Mouse (Mus musculus): Measurements from ENCODE around the gene Ssbp3. TPM values are rescaled to one million over a fixed set of nuclear protein-coding genes. Genes with fewer than 3 reads are reported as not detected.

Gene Ssbp3
- 27.4 and 31.5 TPM in 2 replicates for polyA plus RNA-seq (2015; fragmentation: Nextera tagmentation; extraction: Ambion mirVana)

DNA sequence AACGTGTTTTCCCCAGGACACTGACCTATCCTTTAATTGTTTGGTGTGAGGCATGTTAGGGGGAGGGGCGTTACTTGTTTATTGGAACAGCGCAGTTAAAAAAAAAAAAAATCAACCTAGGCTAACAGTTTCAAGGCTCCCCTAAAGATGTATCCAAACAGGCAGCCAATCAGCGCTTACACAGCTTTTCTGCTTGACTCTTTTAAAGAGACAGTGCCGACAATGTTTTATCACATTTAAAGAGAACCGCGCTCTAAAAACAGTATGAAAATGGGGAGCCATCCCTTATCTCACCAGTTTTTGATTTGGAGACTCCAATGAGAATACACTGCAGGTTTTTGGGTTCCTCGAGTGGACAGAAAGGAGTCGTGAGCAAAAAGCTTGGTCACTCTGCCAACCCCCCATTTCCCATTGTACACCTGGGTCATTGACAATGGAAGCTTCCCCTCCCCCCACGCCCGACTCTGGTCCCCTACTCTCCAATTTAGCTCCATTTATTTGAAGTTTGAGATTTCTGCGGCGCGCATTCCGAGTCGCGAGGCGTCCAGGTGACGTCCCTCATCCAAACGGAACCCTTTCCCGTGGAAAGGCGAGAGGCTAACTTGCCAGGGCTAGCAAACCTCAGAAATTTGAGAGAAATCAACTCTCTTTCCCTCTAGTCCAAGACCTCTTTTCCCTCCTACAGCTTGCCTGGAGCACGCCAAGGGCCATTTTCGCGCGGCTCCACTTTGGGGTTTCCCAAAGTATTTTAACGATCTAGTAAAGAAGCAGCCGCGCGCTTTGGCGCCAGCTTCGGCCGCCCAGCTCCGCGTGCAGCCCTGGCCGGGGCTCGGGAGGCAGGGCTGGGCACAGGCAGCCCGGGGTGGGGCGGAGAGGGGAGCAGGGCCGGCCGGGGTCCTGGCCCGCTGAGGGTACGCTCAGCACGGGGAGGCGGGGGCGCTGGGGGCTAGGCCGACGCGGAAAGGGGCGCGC lies at the start of gene Ssbp3:
Gene Ssbp3 (plus strand): TSS at position 501 of the 972 bp plus-strand sequence.
- Histone ChIP-seq H3K27ac (ENCODE audit: low read length) (peak within 1 kb of the TSS; percentile 99), H3K36me3 (ENCODE audit: control insufficient read depth, insufficient read depth) (peaks cover 9% of the 10 kb centered on the region), H3K4me3 (ENCODE audit: low read depth, low read length) (peak within 1 kb of the TSS; percentile 100), H3K9me3 (replicated peaks; ENCODE audit: control insufficient read depth, low read length) (no peaks in the 10 kb centered on the region), H3K27me3 (ENCODE audit: control insufficient read depth, insufficient read depth, low read depth, low read length) (no peaks in the 10 kb centered on the region), H3K4me2 (ENCODE audit: low read depth, low read length) (peak within 1 kb of the TSS; percentile 99), H3K4me1 (ENCODE audit: control insufficient read depth, low read depth, low read length) (peaks cover 59% of the 10 kb centered on the region), H3K9ac (ENCODE audit: low read depth, low read length) (peak within 1 kb of the TSS; percentile 100)
- ATAC-seq (ENCODE audit: low read depth) = peak; percentile 10
- WGBS (ENCODE audit: insufficient replicate concordance) = under 1% methylated on average over 51 of the region's 51 CpGs

DNA sequence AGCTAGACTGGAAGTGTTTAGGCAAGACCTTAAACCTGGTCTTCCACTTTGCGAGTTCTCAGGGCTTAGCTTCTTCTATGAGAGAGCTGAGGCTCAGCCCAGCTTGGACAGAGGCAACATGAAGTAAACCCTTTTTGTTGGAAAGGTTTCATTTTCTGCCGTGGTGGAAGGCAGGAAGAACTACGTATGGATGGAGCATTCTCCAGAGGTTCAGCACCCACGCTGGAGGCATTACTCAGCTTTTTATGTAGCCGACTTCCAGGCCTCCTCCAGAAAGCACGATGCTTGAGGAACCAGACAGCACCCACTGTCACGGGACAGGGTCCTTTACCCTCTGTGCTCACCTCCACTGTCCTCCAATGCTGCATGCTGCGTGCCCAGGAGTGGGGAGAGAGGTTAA lies 48.6 kb upstream of the Ssbp3 start:
- Histone ChIP-seq H3K27me3 (ENCODE audit: control insufficient read depth, insufficient read depth, low read depth, low read length) (no peaks in the 10 kb centered on the region; the same call in 1 of the 2 replicates), H3K4me2 (ENCODE audit: low read depth, low read length) (no peak overlapping the region), H3K4me3 (ENCODE audit: low read depth, low read length) (no peak overlapping the region), H3K36me3 (ENCODE audit: control insufficient read depth, insufficient read depth) (no peaks in the 10 kb centered on the region), H3K4me1 (ENCODE audit: control insufficient read depth, low read depth, low read length) (peaks cover 12% of the 10 kb centered on the region), H3K9ac (ENCODE audit: low read depth, low read length) (no peak overlapping the region), H3K9me3 (replicated peaks; ENCODE audit: control insufficient read depth, low read length) (no peaks in the 10 kb centered on the region), H3K27ac (ENCODE audit: low read length) (no peak overlapping the region)
- WGBS (ENCODE audit: insufficient replicate concordance) = 32% methylated on average over 8 of the region's 8 CpGs
- no peak for ATAC-seq (ENCODE audit: low read depth)

DNA sequence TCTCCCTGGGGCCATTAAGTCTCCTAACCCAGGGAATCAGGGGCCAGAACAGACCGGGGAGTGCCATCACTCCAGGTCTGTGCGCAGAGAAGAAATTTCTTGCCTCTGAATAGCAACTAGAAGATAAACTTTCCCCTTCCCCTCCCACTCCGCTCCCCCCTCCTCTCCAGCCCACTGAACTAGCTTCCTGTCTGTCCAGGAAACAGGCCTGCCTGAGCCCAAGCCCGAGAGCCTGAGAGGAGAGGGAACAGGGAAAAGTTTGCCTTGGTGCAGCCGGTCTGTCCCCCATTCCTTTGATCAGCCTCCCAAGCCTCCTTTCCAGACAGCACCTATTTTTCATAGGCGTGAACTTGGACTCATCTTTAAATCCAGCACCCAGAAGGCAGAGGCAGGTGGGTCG lies 48.2 kb upstream of the Ssbp3 start:
- WGBS (ENCODE audit: insufficient replicate concordance) = 25% methylated on average over 7 of the region's 7 CpGs

DNA sequence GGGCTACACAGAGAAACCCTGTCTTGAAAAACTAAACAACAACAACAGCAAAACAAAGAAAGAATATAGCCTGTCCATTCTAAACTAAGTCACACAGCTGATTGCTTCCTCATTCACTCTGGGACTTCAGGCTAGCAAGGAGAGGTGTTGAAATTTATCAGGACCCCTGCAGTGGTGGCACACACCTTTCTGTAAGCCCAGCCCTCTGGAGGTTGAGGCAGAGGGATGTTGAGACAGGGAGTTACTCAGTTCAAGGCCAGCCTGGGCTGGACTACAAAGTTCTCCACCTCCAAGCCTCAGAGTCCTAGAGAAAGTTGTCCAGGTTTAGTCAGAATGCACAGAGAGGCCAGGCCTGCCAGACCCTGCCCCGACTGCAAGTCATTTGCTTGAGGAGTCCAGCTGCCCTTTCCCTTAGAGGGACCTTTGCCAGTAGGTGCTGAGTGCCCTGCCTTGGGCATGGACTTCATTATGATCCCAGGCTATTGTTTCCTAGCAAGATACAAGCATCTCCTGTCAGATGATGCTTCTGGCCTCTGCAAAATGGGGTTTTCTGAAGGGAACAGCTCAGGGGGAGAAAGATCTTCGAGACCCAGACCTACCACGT lies 47.6 kb upstream of the Ssbp3 start:
- H3K4me1 ChIP-seq (ENCODE audit: control insufficient read depth, low read depth, low read length) = peaks cover 12% of the 10 kb centered on the region
- no peak for ATAC-seq (ENCODE audit: low read depth)
- no peaks in the 10 kb centered on the region; the same call in 1 of the 2 replicates for H3K27me3 ChIP-seq (ENCODE audit: control insufficient read depth, insufficient read depth, low read depth, low read length)
- no peak overlapping the region for H3K4me3 ChIP-seq (ENCODE audit: low read depth, low read length)
- H3K36me3 ChIP-seq (ENCODE audit: control insufficient read depth, insufficient read depth) = no peaks in the 10 kb centered on the region
- H3K4me2 ChIP-seq (ENCODE audit: low read depth, low read length) = no peak overlapping the region
- H3K9me3 ChIP-seq (replicated peaks; ENCODE audit: control insufficient read depth, low read length) = no peaks in the 10 kb centered on the region
- H3K27ac ChIP-seq (ENCODE audit: low read length) = no peak overlapping the region
- WGBS (ENCODE audit: insufficient replicate concordance) = 48% methylated on average over 3 of the region's 3 CpGs
- H3K9ac ChIP-seq (ENCODE audit: low read depth, low read length) = no peak overlapping the region

More for the DNA sequence above, 48.2 kb upstream of the Ssbp3 start:
- Histone ChIP-seq H3K36me3 (ENCODE audit: control insufficient read depth, insufficient read depth) (no peaks in the 10 kb centered on the region), H3K4me1 (ENCODE audit: control insufficient read depth, low read depth, low read length) (peaks cover 12% of the 10 kb centered on the region), H3K27me3 (ENCODE audit: control insufficient read depth, insufficient read depth, low read depth, low read length) (no peaks in the 10 kb centered on the region; the same call in 1 of the 2 replicates), H3K9ac (ENCODE audit: low read depth, low read length) (no peak overlapping the region), H3K4me2 (ENCODE audit: low read depth, low read length) (no peak overlapping the region), H3K9me3 (replicated peaks; ENCODE audit: control insufficient read depth, low read length) (no peaks in the 10 kb centered on the region), H3K27ac (ENCODE audit: low read length) (no peak overlapping the region), H3K4me3 (ENCODE audit: low read depth, low read length) (no peak overlapping the region)
- no peak for ATAC-seq (ENCODE audit: low read depth)

DNA sequence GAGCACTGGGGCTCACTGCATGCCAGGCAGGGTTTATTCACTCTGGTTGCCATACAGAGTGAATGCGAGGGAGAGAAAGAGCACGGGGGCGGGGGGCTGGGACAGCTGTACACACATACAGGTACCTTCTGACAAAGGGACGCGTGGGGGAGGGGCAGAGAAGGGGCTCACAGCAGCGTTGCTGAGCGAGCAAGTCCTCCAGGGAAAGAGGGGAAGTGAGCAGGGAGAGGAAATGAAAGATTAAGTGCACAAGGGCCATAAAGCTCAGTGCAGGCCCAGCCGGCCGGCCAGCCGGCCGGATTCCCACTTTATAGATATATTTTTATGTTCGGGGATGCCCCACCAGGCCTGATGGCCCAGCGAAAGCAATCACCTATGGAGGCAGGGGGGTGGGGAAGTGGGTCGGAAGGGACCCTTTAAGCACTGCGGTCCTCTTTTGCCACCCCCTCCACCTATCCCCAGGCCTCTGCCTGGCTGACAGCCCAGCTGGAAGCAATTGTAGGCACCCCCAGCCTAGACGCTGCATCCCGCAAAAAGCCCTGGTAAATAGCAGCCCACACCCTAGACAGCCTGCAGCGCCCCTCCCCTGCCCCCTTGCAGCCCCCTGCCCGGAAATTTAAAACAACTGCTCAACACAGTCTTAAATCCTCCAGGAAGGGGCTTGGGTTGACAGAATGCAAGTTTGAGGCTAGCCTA lies 44.9 kb upstream of the Ssbp3 start:
- peaks cover 14% of the 10 kb centered on the region for H3K4me1 ChIP-seq (ENCODE audit: control insufficient read depth, low read depth, low read length)
- ATAC-seq (ENCODE audit: low read depth) = no peak
- H3K27me3 ChIP-seq (ENCODE audit: control insufficient read depth, insufficient read depth, low read depth, low read length) = no peaks in the 10 kb centered on the region; the same call in 1 of the 2 replicates
- no peaks in the 10 kb centered on the region for H3K36me3 ChIP-seq (ENCODE audit: control insufficient read depth, insufficient read depth)
- 22% methylated on average over 19 of the region's 19 CpGs for WGBS (ENCODE audit: insufficient replicate concordance)
- H3K4me2 ChIP-seq (ENCODE audit: low read depth, low read length) = no peak overlapping the region
- no peak overlapping the region for H3K9ac ChIP-seq (ENCODE audit: low read depth, low read length)
- H3K9me3 ChIP-seq (replicated peaks; ENCODE audit: control insufficient read depth, low read length) = no peaks in the 10 kb centered on the region
- H3K4me3 ChIP-seq (ENCODE audit: low read depth, low read length) = no peak overlapping the region
- H3K27ac ChIP-seq (ENCODE audit: low read length) = no peak overlapping the region

DNA sequence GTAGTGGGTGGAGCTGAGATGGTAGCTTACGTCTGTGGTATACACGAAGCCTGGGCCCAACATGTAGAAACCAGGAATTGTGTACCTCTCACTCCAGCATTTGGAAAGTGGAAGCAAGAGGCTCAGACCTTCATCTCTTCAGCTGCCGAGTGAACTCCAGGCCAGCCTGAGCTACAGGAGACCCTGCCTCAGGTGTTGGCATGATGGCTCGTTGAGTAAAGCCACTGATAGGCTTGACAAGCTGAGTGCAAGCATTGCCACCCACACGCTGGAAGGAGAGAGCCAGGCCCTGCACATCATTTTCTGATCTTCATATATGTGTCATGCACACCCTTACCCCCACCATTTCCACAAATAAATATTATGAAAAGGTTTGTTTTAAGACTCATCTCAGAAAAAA lies 44.1 kb upstream of the Ssbp3 start:
- Histone ChIP-seq H3K9me3 (replicated peaks; ENCODE audit: control insufficient read depth, low read length) (no peaks in the 10 kb centered on the region), H3K27ac (ENCODE audit: low read length) (no peak overlapping the region), H3K36me3 (ENCODE audit: control insufficient read depth, insufficient read depth) (no peaks in the 10 kb centered on the region), H3K27me3 (ENCODE audit: control insufficient read depth, insufficient read depth, low read depth, low read length) (no peaks in the 10 kb centered on the region; the same call in 1 of the 2 replicates), H3K9ac (ENCODE audit: low read depth, low read length) (no peak overlapping the region), H3K4me2 (ENCODE audit: low read depth, low read length) (no peak overlapping the region), H3K4me1 (ENCODE audit: control insufficient read depth, low read depth, low read length) (peaks cover 20% of the 10 kb centered on the region), H3K4me3 (ENCODE audit: low read depth, low read length) (no peak overlapping the region)
- 58% methylated on average over 5 of the region's 5 CpGs for WGBS (ENCODE audit: insufficient replicate concordance)
- no peak for ATAC-seq (ENCODE audit: low read depth)

DNA sequence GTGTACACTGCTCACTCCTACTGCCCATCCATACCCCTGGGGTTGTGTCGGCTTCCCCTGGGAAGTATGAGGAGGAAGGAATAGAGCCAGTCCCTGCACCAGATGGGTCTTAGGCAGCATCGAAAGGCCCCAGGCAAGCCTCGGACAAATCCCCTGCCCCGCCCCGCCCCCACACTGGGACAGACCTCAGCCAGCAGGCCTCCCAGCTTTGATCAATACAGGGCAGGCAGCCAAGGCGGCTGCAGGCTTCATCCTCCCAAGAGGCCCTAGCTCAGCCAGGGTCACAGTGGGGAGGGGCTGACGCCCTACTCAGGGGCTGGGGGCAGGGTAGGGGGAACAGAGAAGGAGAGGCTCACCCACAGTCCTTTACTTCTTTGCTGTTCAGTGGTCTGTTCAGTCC lies 43.7 kb upstream of the Ssbp3 start:
- ATAC-seq (ENCODE audit: low read depth) = peak; percentile 47
- WGBS (ENCODE audit: insufficient replicate concordance) = 51% methylated on average over 7 of the region's 7 CpGs
- H3K36me3 ChIP-seq (ENCODE audit: control insufficient read depth, insufficient read depth) = no peaks in the 10 kb centered on the region
- no peak overlapping the region for H3K4me3 ChIP-seq (ENCODE audit: low read depth, low read length)
- peaks cover 20% of the 10 kb centered on the region for H3K4me1 ChIP-seq (ENCODE audit: control insufficient read depth, low read depth, low read length)
- no peak overlapping the region for H3K9ac ChIP-seq (ENCODE audit: low read depth, low read length)
- no peaks in the 10 kb centered on the region for H3K27me3 ChIP-seq (ENCODE audit: control insufficient read depth, insufficient read depth, low read depth, low read length)
- no peak overlapping the region for H3K27ac ChIP-seq (ENCODE audit: low read length)
- H3K4me2 ChIP-seq (ENCODE audit: low read depth, low read length) = no peak overlapping the region
- no peaks in the 10 kb centered on the region for H3K9me3 ChIP-seq (replicated peaks; ENCODE audit: control insufficient read depth, low read length)

DNA sequence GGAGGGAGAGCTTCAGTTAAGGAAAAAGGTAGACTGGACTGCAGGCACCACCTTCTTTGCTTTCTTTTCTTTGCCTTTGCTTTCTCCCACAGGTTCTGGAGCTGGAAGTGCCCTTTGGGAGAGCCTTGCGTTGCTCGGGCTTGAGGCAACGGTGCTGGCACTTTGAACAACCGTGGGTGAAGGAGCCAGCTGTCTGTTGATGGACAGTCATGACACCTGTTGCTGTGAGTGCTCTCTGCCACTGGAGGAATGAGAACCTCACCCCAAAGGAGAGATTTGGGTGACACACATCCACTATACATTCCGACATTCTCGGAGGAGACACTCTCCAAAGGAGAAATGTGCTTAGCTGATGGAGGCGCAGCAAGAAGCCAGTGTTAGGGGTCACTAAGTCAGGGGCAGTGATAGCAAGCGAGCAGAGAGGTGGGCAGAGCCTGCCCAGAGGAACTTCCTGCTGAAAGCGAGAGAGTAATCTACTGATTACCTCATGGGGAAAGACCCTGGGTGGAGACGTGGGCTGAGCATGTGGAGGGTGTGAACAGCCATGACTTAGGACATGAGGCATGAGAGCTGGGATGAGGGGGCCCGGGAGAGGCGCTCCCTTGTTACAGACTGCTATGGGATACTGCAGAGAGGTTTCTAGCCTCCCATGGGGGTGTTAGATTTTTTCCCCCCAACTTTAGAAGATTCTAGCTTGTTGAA lies 41.6 kb upstream of the Ssbp3 start:
- 50% methylated on average over 12 of the region's 12 CpGs for WGBS (ENCODE audit: insufficient replicate concordance)
- H3K9me3 ChIP-seq (replicated peaks; ENCODE audit: control insufficient read depth, low read length) = no peaks in the 10 kb centered on the region
- H3K4me1 ChIP-seq (ENCODE audit: control insufficient read depth, low read depth, low read length) = peaks cover 20% of the 10 kb centered on the region
- H3K4me2 ChIP-seq (ENCODE audit: low read depth, low read length) = no peak overlapping the region
- H3K27me3 ChIP-seq (ENCODE audit: control insufficient read depth, insufficient read depth, low read depth, low read length) = no peaks in the 10 kb centered on the region
- no peaks in the 10 kb centered on the region for H3K36me3 ChIP-seq (ENCODE audit: control insufficient read depth, insufficient read depth)
- no peak overlapping the region for H3K4me3 ChIP-seq (ENCODE audit: low read depth, low read length)
- no peak overlapping the region for H3K9ac ChIP-seq (ENCODE audit: low read depth, low read length)
- no peak for ATAC-seq (ENCODE audit: low read depth)
- no peak overlapping the region for H3K27ac ChIP-seq (ENCODE audit: low read length)

Measured in liver, embryonic 16.5 days (tissue).